Mouse (Mus musculus) limb, embryonic 15.5 days (tissue): ENCODE data around the gene BC025920. TPM values are rescaled to one million over a fixed set of nuclear protein-coding genes. Genes with fewer than 3 reads are reported as not detected.

ENCODE experiments used
- ATAC-seq: fragments of 200-750 bp; cut with Nextera tagmentation; 2 replicates; pipeline ENCODE4 v1.8.0; 2017; ENCODE audit warnings: low read depth, moderate TSS enrichment; ENCODE audit not compliant: insufficient number of reproducible peaks, low FRiP score, low TSS enrichment
- H3K27ac ChIP-seq: fragments of 300-500 bp; sonication (generic); 2 replicates; pipeline ENCODE4 v1.5.1; 2015; ENCODE audit warnings: moderate library complexity, mild to moderate bottlenecking, inconsistent platforms
- H3K27me3 ChIP-seq: fragments of 300-500 bp; sonication (generic); 2 replicates; pipeline ENCODE4 v1.6.1; 2015; ENCODE audit warnings: inconsistent platforms
- H3K36me3 ChIP-seq: fragments of 300-500 bp; sonication (generic); 2 replicates; pipeline ENCODE4 v1.6.1; 2015; ENCODE audit warnings: inconsistent platforms
- H3K4me1 ChIP-seq: fragments of 300-500 bp; sonication (generic); 2 replicates; pipeline ENCODE4 v1.6.1; 2015; ENCODE audit warnings: inconsistent platforms
- H3K4me2 ChIP-seq: fragments of 300-500 bp; sonication (generic); 2 replicates; pipeline ENCODE4 v1.6.1; 2015; ENCODE audit warnings: mild to moderate bottlenecking, inconsistent platforms
- H3K4me3 ChIP-seq: fragments of 300-500 bp; sonication (generic); 2 replicates; pipeline ENCODE4 v1.5.1; 2015; ENCODE audit warnings: mild to moderate bottlenecking, inconsistent platforms
- H3K9ac ChIP-seq: fragments of 300-500 bp; sonication (generic); 2 replicates; pipeline ENCODE4 v1.6.1; 2015; ENCODE audit warnings: inconsistent platforms
- H3K9me3 ChIP-seq: fragments of 300-500 bp; sonication (generic); 2 replicates; pipeline ENCODE4 v1.6.1; 2016; ENCODE audit warnings: inconsistent platforms
- WGBS: fragments of 180-500 bp; shearing (Covaris S2); methylation state at CpG from one replicate; pipeline ENCODE4 v1.1.7; 2015; 5-methylcytosine and 5-hydroxymethylcytosine counted together
- polyA plus RNA-seq: library from polyadenylated mRNA; unstranded; fragments of >200 nt; fragmentation: Nextera tagmentation; extraction: Ambion mirVana; gene quantifications from 2 replicates; pipeline ENCODE4 v1.2.1, GENCODE M21; 2015

The BC025920 gene
- polyA plus RNA-seq, 1 experiment from 2014 or later, result 1.0 TPM

- H3K4me1 ChIP-seq, result peaks cover 54% of the 10 kb centered on the region
- WGBS, result 2% methylated on average over 11 of the region's 12 CpGs
- peaks cover 7% of the 10 kb centered on the region; the same call in 1 of the 2 replicates for H3K27me3 ChIP-seq
- peak overlapping the region; percentile 44 for H3K4me2 ChIP-seq
- no peaks in the 10 kb centered on the region for H3K36me3 ChIP-seq
- no peaks in the 10 kb centered on the region for H3K9me3 ChIP-seq
- H3K27ac ChIP-seq, result peak overlapping the region; percentile 79
- peak; percentile 21; the same call in 1 of the 2 replicates for ATAC-seq
- no peak overlapping the region for H3K9ac ChIP-seq
- H3K4me3 ChIP-seq, result peak overlapping the region; percentile 25
These were observed 8.7 kb upstream of the BC025920 start for GRCm38 (mm10) chr10:81597137-81597950.

- Histone ChIP-seq H3K27ac (no peak overlapping the region), H3K9ac (no peak overlapping the region), H3K9me3 (no peaks in the 10 kb centered on the region), H3K4me2 (no peak overlapping the region), H3K27me3 (peaks cover 7% of the 10 kb centered on the region; the same call in 1 of the 2 replicates), H3K36me3 (no peaks in the 10 kb centered on the region), H3K4me3 (no peak overlapping the region), H3K4me1 (peaks cover 62% of the 10 kb centered on the region)
- 42% methylated on average over 3 of the region's 3 CpGs for WGBS
- no peak for ATAC-seq
These were observed 7.7 kb upstream of the BC025920 start for GRCm38 (mm10) chr10:81598342-81598741.

- H3K27ac ChIP-seq, result no peak overlapping the region
- no peak overlapping the region for H3K4me3 ChIP-seq
- ATAC-seq, result no peak
- WGBS, result 37% methylated on average over 6 of the region's 6 CpGs
- no peaks in the 10 kb centered on the region for H3K9me3 ChIP-seq
- H3K9ac ChIP-seq, result no peak overlapping the region
- H3K36me3 ChIP-seq, result no peaks in the 10 kb centered on the region
- peaks cover 5% of the 10 kb centered on the region; the same call in 1 of the 2 replicates for H3K27me3 ChIP-seq
- H3K4me1 ChIP-seq, result peaks cover 62% of the 10 kb centered on the region
- H3K4me2 ChIP-seq, result no peak overlapping the region
These were observed 7.2 kb upstream of the BC025920 start for GRCm38 (mm10) chr10:81598871-81599270.

- no peak overlapping the region for H3K4me3 ChIP-seq
- H3K27ac ChIP-seq, result no peak overlapping the region
- H3K36me3 ChIP-seq, result no peaks in the 10 kb centered on the region
- H3K4me1 ChIP-seq, result peaks cover 65% of the 10 kb centered on the region
- H3K9me3 ChIP-seq, result no peaks in the 10 kb centered on the region
- 0 out of 2 replicates have a peak, but pooled peaks cover 2% of the 10 kb centered on the region for H3K27me3 ChIP-seq
- 61% methylated on average over 5 of the region's 5 CpGs for WGBS
- no peak overlapping the region for H3K9ac ChIP-seq
- no peak overlapping the region for H3K4me2 ChIP-seq
- no peak for ATAC-seq
These were observed 6.4 kb upstream of the BC025920 start for GRCm38 (mm10) chr10:81599630-81600029.

GRCm38 (mm10) chr10:81600096-81600495 is 6.0 kb upstream of the BC025920 start:
- no peak for ATAC-seq
- no peaks in the 10 kb centered on the region for H3K9me3 ChIP-seq
- H3K9ac ChIP-seq, result no peak overlapping the region
- 52% methylated on average over 10 of the region's 10 CpGs for WGBS
- H3K4me1 ChIP-seq, result peaks cover 67% of the 10 kb centered on the region
- no peaks in the 10 kb centered on the region for H3K36me3 ChIP-seq
- H3K4me2 ChIP-seq, result no peak overlapping the region
- H3K27ac ChIP-seq, result peak overlapping the region; percentile 75; the same call in 1 of the 2 replicates
- H3K27me3 ChIP-seq, result 0 out of 2 replicates have a peak, but pooled peaks cover 2% of the 10 kb centered on the region
- H3K4me3 ChIP-seq, result no peak overlapping the region

GRCm38 (mm10) chr10:81600738-81601203 is 5.3 kb upstream of the BC025920 start, which contains the start of gene Tle6:
Gene Tle6 (minus strand): TSS chr10:81601073.
- Histone ChIP-seq H3K4me2 (peak within 1 kb of the TSS; percentile 55), H3K36me3 (no peaks in the 10 kb centered on the region), H3K27me3 (no peaks in the 10 kb centered on the region), H3K4me3 (peak within 1 kb of the TSS; percentile 32), H3K27ac (peak within 1 kb of the TSS; percentile 75), H3K9ac (no peak within 1 kb of the TSS), H3K9me3 (no peaks in the 10 kb centered on the region), H3K4me1 (peaks cover 67% of the 10 kb centered on the region)
- peak; percentile 86 for ATAC-seq
- under 1% methylated on average over 28 of the region's 28 CpGs for WGBS

GRCm38 (mm10) chr10:81601396-81601905 is 4.6 kb upstream of the BC025920 start:
- Histone ChIP-seq H3K9ac (no peak overlapping the region), H3K27ac (peak overlapping the region; percentile 75), H3K27me3 (no peaks in the 10 kb centered on the region), H3K9me3 (no peaks in the 10 kb centered on the region), H3K36me3 (no peaks in the 10 kb centered on the region), H3K4me3 (peak overlapping the region; percentile 32), H3K4me1 (peaks cover 61% of the 10 kb centered on the region), H3K4me2 (peak overlapping the region; percentile 55)
- WGBS, result 19% methylated on average over 7 of the region's 7 CpGs
- ATAC-seq, result no peak

- Histone ChIP-seq H3K36me3 (no peaks in the 10 kb centered on the region), H3K9me3 (no peaks in the 10 kb centered on the region)
- WGBS, result 16% methylated on average over 4 of the region's 4 CpGs
These were observed 3.3 kb upstream of the BC025920 start for GRCm38 (mm10) chr10:81602741-81603151.

GRCm38 (mm10) chr10:81604019-81604967 is 1.8 kb upstream of the BC025920 start:
- Histone ChIP-seq H3K27ac (0 out of 2 replicates have a peak overlapping the region, but pooled peaks have one; percentile 43), H3K27me3 (no peaks in the 10 kb centered on the region), H3K9me3 (no peaks in the 10 kb centered on the region), H3K4me3 (no peak overlapping the region), H3K36me3 (peaks cover 3% of the 10 kb centered on the region; the same call in 1 of the 2 replicates), H3K4me2 (peak overlapping the region; percentile 69; the same call in 1 of the 2 replicates), H3K9ac (no peak overlapping the region), H3K4me1 (peaks cover 46% of the 10 kb centered on the region)
- ATAC-seq, result no peak
- WGBS, result 69% methylated on average over 12 of the region's 12 CpGs

More at GRCm38 (mm10) chr10:81602741-81603151, 3.3 kb upstream of the BC025920 start:
- H3K27ac ChIP-seq, result peak overlapping the region; percentile 30; the same call in 1 of the 2 replicates
- peaks cover 52% of the 10 kb centered on the region for H3K4me1 ChIP-seq
- no peak for ATAC-seq
- H3K27me3 ChIP-seq, result no peaks in the 10 kb centered on the region
- no peak overlapping the region for H3K4me2 ChIP-seq
- H3K9ac ChIP-seq, result no peak overlapping the region
- no peak overlapping the region for H3K4me3 ChIP-seq

- 18% methylated on average over 29 of the region's 29 CpGs for WGBS
- Histone ChIP-seq H3K4me1 (peaks cover 44% of the 10 kb centered on the region), H3K4me2 (peak overlapping the region; percentile 69), H3K9ac (0 out of 2 replicates have a peak overlapping the region, but pooled peaks have one; percentile 26), H3K27ac (peak overlapping the region; percentile 93), H3K9me3 (no peaks in the 10 kb centered on the region), H3K27me3 (no peaks in the 10 kb centered on the region), H3K36me3 (peaks cover 3% of the 10 kb centered on the region; the same call in 1 of the 2 replicates), H3K4me3 (peak overlapping the region; percentile 59)
- peak; percentile 17; the same call in 1 of the 2 replicates for ATAC-seq
These were observed 953 bp upstream of the BC025920 start for GRCm38 (mm10) chr10:81604968-81605665.

GRCm38 (mm10) chr10:81605666-81605973 is 450 bp upstream of the BC025920 start:
- no peak for ATAC-seq
- H3K27me3 ChIP-seq, result no peaks in the 10 kb centered on the region
- H3K4me3 ChIP-seq, result peak overlapping the region; percentile 59
- WGBS, result 2% methylated on average over 14 of the region's 14 CpGs
- peaks cover 40% of the 10 kb centered on the region for H3K4me1 ChIP-seq
- H3K9ac ChIP-seq, result 0 out of 2 replicates have a peak overlapping the region, but pooled peaks have one; percentile 26
- H3K9me3 ChIP-seq, result no peaks in the 10 kb centered on the region
- H3K4me2 ChIP-seq, result peak overlapping the region; percentile 69
- H3K27ac ChIP-seq, result peak overlapping the region; percentile 93
- H3K36me3 ChIP-seq, result peaks cover 3% of the 10 kb centered on the region; the same call in 1 of the 2 replicates
